Mouse (Mus musculus) embryonic facial prominence, embryonic 14.5 days (tissue): ENCODE data around the gene Gm2004. TPM values are rescaled to one million over a fixed set of nuclear protein-coding genes. Genes with fewer than 3 reads are reported as not detected.
"Not testable (repeated sequence)": the region's sequence is repeated elsewhere in the genome, so short reads cannot be mapped to it uniquely, and the experiment has no call there.

Source experiments
- ATAC-seq: fragments of 200-750 bp; cut with Nextera tagmentation; 2 replicates; pipeline ENCODE4 v1.8.0; 2017; ENCODE audit warnings: low read depth, moderate number of reproducible peaks, moderate TSS enrichment
- DNase-seq: peaks from one replicate; pipeline ENCODE4 v3.0.0-alpha.2; 2015; ENCODE audit warnings: low spot score
- H3K27ac ChIP-seq: fragments of 300-500 bp; sonication (generic); replicated peaks from 2 replicates; pipeline ENCODE4 v1.5.1; 2014; ENCODE audit warnings: low read depth, mild to moderate bottlenecking, low read length, moderate library complexity
- H3K27me3 ChIP-seq: fragments of 300-500 bp; sonication (generic); replicated peaks from 2 replicates; pipeline ENCODE4 v1.6.1; 2014; ENCODE audit warnings: low read length; ENCODE audit not compliant: control insufficient read depth, insufficient read depth
- H3K36me3 ChIP-seq: fragments of 300-500 bp; sonication (generic); 2 replicates; pipeline ENCODE4 v1.6.1; 2014; ENCODE audit warnings: low read length, mixed read lengths; ENCODE audit not compliant: control insufficient read depth, insufficient read depth
- H3K4me1 ChIP-seq: fragments of 300-500 bp; sonication (generic); 2 replicates; pipeline ENCODE4 v1.6.1; 2014; ENCODE audit warnings: antibody characterized with exemption, low read length; ENCODE audit not compliant: control insufficient read depth, insufficient read depth
- H3K4me2 ChIP-seq: fragments of 300-500 bp; sonication (generic); 2 replicates; pipeline ENCODE4 v1.6.1; 2014; ENCODE audit warnings: low read depth, mild to moderate bottlenecking, low read length, moderate library complexity, mixed read lengths
- H3K4me3 ChIP-seq: fragments of 300-500 bp; sonication (generic); 2 replicates; pipeline ENCODE4 v1.5.1; 2014; ENCODE audit warnings: low read depth, mild to moderate bottlenecking, low read length
- H3K9ac ChIP-seq: fragments of 300-500 bp; sonication (generic); 2 replicates; pipeline ENCODE4 v1.6.1; 2014; ENCODE audit warnings: low read depth, mild to moderate bottlenecking, low read length, moderate library complexity, mixed read lengths
- H3K9me3 ChIP-seq: fragments of 300-500 bp; sonication (generic); 2 replicates; pipeline ENCODE4 v1.6.1; 2016; ENCODE audit warnings: low read length; ENCODE audit not compliant: control insufficient read depth
- WGBS: fragments of 180-500 bp; shearing (Covaris S2); extraction: QIAGEN DNeasy Blood & Tissue Kit; methylation state at CpG from one replicate; pipeline ENCODE4 v1.1.7; 2014; 5-methylcytosine and 5-hydroxymethylcytosine counted together
- polyA plus RNA-seq: library from polyadenylated mRNA; unstranded; fragments of >200 nt; fragmentation: Nextera tagmentation; extraction: Ambion mirVana; gene quantifications from 2 replicates; pipeline ENCODE4 v1.2.1, GENCODE M21; 2014

Gene Gm2004
- polyA plus RNA-seq = 1.6 and 2.1 TPM in 2 replicates

- not testable (repeated sequence) for H3K4me2 ChIP-seq, H3K27ac ChIP-seq, DNase-seq, H3K9me3 ChIP-seq, H3K27me3 ChIP-seq, H3K36me3 ChIP-seq, H3K4me1 ChIP-seq, H3K9ac ChIP-seq, ATAC-seq, H3K4me3 ChIP-seq
- no CpG with 5 or more reads among the region's 2 CpGs for WGBS
Measured at GRCm38 (mm10) chr2:176149725-176150124, at the start of gene Gm2004. TSS of gene Gm2004 (minus strand) at chr2:176149825.

Other genes with a start within 250 kb of the Gm2004 start
- gene Zfp966, start 218.7 kb downstream of the Gm2004 start, polyA plus RNA-seq = 3.1 and 3.5 TPM in 2 replicates
- 26.8 and 27.4 TPM in 2 replicates for gene Gm2026, start 184.5 kb downstream of the Gm2004 start, polyA plus RNA-seq
- gene 2210418O10Rik, start 76.7 kb upstream of the Gm2004 start, polyA plus RNA-seq = 8.9 and 11.9 TPM in 2 replicates
- gene Gm11009, start 169.7 kb upstream of the Gm2004 start, polyA plus RNA-seq = not detected in 2 replicates